Mouse (Mus musculus) adrenal gland, adult 8-10 months (tissue): ENCODE measurements around the gene Mtfmt. TPM values are rescaled to one million over a fixed set of nuclear protein-coding genes. Genes with fewer than 3 reads are reported as not detected.

Experiments
- total RNA-seq, 4 experiments: library from RNA; stranded (reverse); gene quantifications; 2 replicates each; pipeline ENCODE4 v1.2.4; 2022

Gene Mtfmt
- total RNA-seq, 4 experiments from 2014 or later = 14.3 to 22.7 (median 16.4) TPM

Other genes with a start within 250 kb of the Mtfmt start
- 10 to 100 TPM; 16.2 to 44.2 (median 33.1) TPM for gene Parp16, start 240.4 kb upstream of the Mtfmt start, total RNA-seq
- 10 to 100 TPM in 1 of 4 experiments, 1 to 10 TPM in 3; 3.2 to 10.7 (median 6.1) TPM for gene Cilp, start 170.6 kb upstream of the Mtfmt start, total RNA-seq
- 10 to 100 TPM; 54.7 to 71.9 (median 60.7) TPM for gene Clpx, start 141.5 kb upstream of the Mtfmt start, total RNA-seq
- 10 to 100 TPM; 18.6 to 23.1 (median 19.9) TPM for gene Pdcd7, start 89.7 kb upstream of the Mtfmt start, total RNA-seq
- 1 to 10 TPM in 1 of 4 experiments, under 1 TPM in 2, not detected in 1; 0.41 to 1.7 (median 0.49) TPM for gene Ubap1l, start 74.7 kb upstream of the Mtfmt start, total RNA-seq
- under 1 TPM in 3 of 4 experiments, not detected in 1; 0.13 to 0.23 (median 0.21) TPM for gene Kbtbd13, start 44.1 kb upstream of the Mtfmt start, total RNA-seq
- 10 to 100 TPM in 1 of 4 experiments, 1 to 10 TPM in 3; 5.9 to 20.4 (median 7.2) TPM for gene Rasl12, start 37.3 kb upstream of the Mtfmt start, total RNA-seq
- not detected for gene Slc51b, start 12.8 kb upstream of the Mtfmt start, total RNA-seq
- 10 to 100 TPM; 49.3 to 68.2 (median 60.7) TPM for gene Spg21, start 25.2 kb downstream of the Mtfmt start, total RNA-seq
- gene Ankdd1a, start 84.4 kb downstream of the Mtfmt start, total RNA-seq = 1 to 10 TPM; 3.5 to 6.0 (median 5.6) TPM
- 10 to 100 TPM; 52.6 to 84.0 (median 64.7) TPM for gene Plekho2, start 144.3 kb downstream of the Mtfmt start, total RNA-seq
- gene Pif1, start 151.4 kb downstream of the Mtfmt start, total RNA-seq = under 1 TPM in 3 of 4 experiments, not detected in 1; 0.06 to 0.49 (median 0.22) TPM
- gene Rbpms2, start 193.9 kb downstream of the Mtfmt start, total RNA-seq = 100 to 1,000 TPM in 1 of 4 experiments, 10 to 100 TPM in 3; 50.0 to 107 (median 75.9) TPM
- 100 to 1,000 TPM; 138 to 203 (median 175) TPM for gene Oaz2, start 232.2 kb downstream of the Mtfmt start, total RNA-seq